Mouse (Mus musculus): ENCODE measurements around the gene Zfp207. TPM values are rescaled to one million over a fixed set of nuclear protein-coding genes. Genes with fewer than 3 reads are reported as not detected.
A peak's percentile ranks its signal among the peaks of the same experiment; 100 is the strongest.
"Not testable (repeated sequence)": the region's sequence is repeated elsewhere in the genome, so short reads cannot be mapped to it uniquely, and the experiment has no call there.

The Zfp207 gene
- polyA plus RNA-seq, 1 experiment from 2014 or later: 237 TPM

GRCm38 (mm10) chr11:80420202-80420984 lies 37.3 kb downstream of the Zfp207 start:
- Histone ChIP-seq H3K27ac (replicated peaks; ENCODE audit: low read depth, low read length) (no peak overlapping the region), H3K4me3 (replicated peaks; ENCODE audit: low read depth, low read length) (no peak overlapping the region), H3K9ac (replicated peaks; ENCODE audit: low read length) (no peak overlapping the region), H3K36me3 (ENCODE audit: control insufficient read depth, insufficient read depth, low read length) (peaks cover 6% of the 10 kb centered on the region; the same call in 1 of the 2 replicates), H3K9me3 (ENCODE audit: control insufficient read depth, low read length) (peaks cover 7% of the 10 kb centered on the region; the same call in 1 of the 2 replicates), H3K27me3 (ENCODE audit: control insufficient read depth, insufficient read depth, low read length) (no peaks in the 10 kb centered on the region), H3K4me2 (ENCODE audit: low read length) (no peak overlapping the region), H3K4me1 (ENCODE audit: control insufficient read depth, insufficient read depth, low read length) (no peaks in the 10 kb centered on the region)
- DNase-seq (no peak), ATAC-seq (ENCODE audit: low FRiP score, low TSS enrichment) (no peak)
- 64% methylated on average over 2 of the region's 2 CpGs for WGBS

DNA sequence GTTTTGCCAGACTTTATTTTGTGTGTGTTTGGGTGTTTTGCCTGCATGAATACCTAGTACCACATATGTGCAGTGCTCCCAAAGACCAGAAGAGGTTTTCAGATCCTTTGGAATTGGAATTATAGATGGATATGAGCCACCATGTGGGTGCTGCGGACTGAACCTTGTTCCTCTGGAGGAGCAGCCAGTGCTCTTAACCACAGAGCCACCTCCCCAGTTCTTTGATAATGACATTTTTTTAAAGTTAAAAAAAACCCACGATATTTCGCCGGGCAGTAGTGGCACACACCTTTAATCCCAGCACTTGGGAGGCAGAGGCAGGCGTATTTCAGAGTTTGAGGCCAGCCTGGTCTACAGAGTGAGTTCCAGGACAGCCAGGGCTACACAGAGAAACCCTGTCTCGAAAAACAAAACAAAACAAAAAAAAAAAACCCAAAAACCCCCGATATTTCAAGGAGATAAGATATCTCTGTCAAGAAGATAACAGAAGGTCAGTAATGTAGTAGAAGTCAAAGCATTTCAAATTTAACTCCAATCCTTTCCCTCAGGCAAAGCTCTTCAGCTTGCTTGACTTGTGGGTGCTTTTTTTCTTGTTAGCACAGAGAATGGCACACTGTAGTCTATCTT lies 38.5 kb downstream of the Zfp207 start:
- 90% methylated on average over 7 of the region's 7 CpGs for WGBS

GRCm38 (mm10) chr11:80424691-80425090 lies 41.6 kb downstream of the Zfp207 start:
- Histone ChIP-seq H3K27me3 (ENCODE audit: control insufficient read depth, insufficient read depth, low read length) (no peaks in the 10 kb centered on the region), H3K4me3 (replicated peaks; ENCODE audit: low read depth, low read length) (no peak overlapping the region), H3K27ac (replicated peaks; ENCODE audit: low read depth, low read length) (no peak overlapping the region), H3K9me3 (ENCODE audit: control insufficient read depth, low read length) (no peaks in the 10 kb centered on the region), H3K9ac (replicated peaks; ENCODE audit: low read length) (no peak overlapping the region), H3K4me1 (ENCODE audit: control insufficient read depth, insufficient read depth, low read length) (peaks cover 4% of the 10 kb centered on the region), H3K36me3 (ENCODE audit: control insufficient read depth, insufficient read depth, low read length) (no peaks in the 10 kb centered on the region), H3K4me2 (ENCODE audit: low read length) (no peak overlapping the region)
- WGBS: 86% methylated on average over 2 of the region's 2 CpGs
- no peak for DNase-seq
- no peak for ATAC-seq (ENCODE audit: low FRiP score, low TSS enrichment)

More for the DNA sequence above, 38.5 kb downstream of the Zfp207 start:
- H3K27ac ChIP-seq (replicated peaks; ENCODE audit: low read depth, low read length): no peak overlapping the region
- ATAC-seq (ENCODE audit: low FRiP score, low TSS enrichment) (no peak), DNase-seq (no peak)
- H3K27me3 ChIP-seq (ENCODE audit: control insufficient read depth, insufficient read depth, low read length): no peaks in the 10 kb centered on the region
- no peak overlapping the region for H3K4me2 ChIP-seq (ENCODE audit: low read length)
- peaks cover 4% of the 10 kb centered on the region; the same call in 1 of the 2 replicates for H3K36me3 ChIP-seq (ENCODE audit: control insufficient read depth, insufficient read depth, low read length)
- peaks cover 6% of the 10 kb centered on the region; the same call in 1 of the 2 replicates for H3K9me3 ChIP-seq (ENCODE audit: control insufficient read depth, low read length)
- no peak overlapping the region for H3K9ac ChIP-seq (replicated peaks; ENCODE audit: low read length)
- no peaks in the 10 kb centered on the region for H3K4me1 ChIP-seq (ENCODE audit: control insufficient read depth, insufficient read depth, low read length)
- H3K4me3 ChIP-seq (replicated peaks; ENCODE audit: low read depth, low read length): no peak overlapping the region

- Histone ChIP-seq H3K27me3 (ENCODE audit: control insufficient read depth, insufficient read depth, low read length) (no peaks in the 10 kb centered on the region), H3K36me3 (ENCODE audit: control insufficient read depth, insufficient read depth, low read length) (no peaks in the 10 kb centered on the region), H3K4me2 (ENCODE audit: low read length) (no peak overlapping the region), H3K4me3 (replicated peaks; ENCODE audit: low read depth, low read length) (no peak overlapping the region), H3K9me3 (ENCODE audit: control insufficient read depth, low read length) (no peaks in the 10 kb centered on the region), H3K9ac (replicated peaks; ENCODE audit: low read length) (no peak overlapping the region), H3K27ac (replicated peaks; ENCODE audit: low read depth, low read length) (no peak overlapping the region), H3K4me1 (ENCODE audit: control insufficient read depth, insufficient read depth, low read length) (peaks cover 8% of the 10 kb centered on the region)
- ATAC-seq (ENCODE audit: low FRiP score, low TSS enrichment): no peak
- no peak for DNase-seq
- WGBS: 61% methylated on average over 5 of the region's 5 CpGs
Measured at GRCm38 (mm10) chr11:80425247-80425778, 42.2 kb downstream of the Zfp207 start.

DNA sequence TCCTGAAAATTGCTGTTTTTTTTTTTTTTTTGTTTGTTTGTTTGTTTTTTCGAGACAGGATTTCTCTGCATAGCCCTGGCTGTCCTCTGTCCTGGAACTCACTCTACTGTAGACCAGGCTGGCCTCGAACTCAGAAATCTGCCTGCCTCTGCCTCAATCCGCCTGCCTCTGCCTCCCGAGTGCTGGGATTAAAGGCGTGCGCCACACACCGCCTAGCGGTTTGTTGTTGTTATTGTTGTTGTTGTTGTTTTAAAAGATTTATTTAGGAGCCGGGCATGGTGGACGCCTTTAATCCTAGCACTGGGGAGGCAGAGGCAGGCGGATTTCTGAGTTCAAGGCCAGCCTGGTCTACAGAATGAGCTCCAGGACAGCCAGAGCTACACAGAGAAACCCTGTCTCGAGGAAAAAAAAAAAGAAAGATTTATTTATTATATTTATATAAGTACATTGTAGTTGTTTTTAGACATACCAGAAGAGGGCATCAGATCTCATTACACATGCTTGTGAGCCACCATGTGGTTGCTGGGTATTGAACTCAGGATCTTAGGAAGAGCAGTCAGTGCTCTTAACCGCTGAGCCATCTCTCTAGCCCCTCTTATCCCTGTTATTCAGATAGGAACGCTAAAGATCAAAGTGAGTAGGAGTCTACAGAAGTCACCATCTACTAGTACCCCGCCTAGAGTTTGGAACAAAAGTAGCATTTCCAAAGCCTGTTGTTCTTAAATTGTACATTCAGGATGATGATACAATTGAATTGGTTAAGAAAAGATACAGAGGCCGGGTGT lies 43.1 kb downstream of the Zfp207 start:
- not testable (repeated sequence) for H3K27me3 ChIP-seq (ENCODE audit: control insufficient read depth, insufficient read depth, low read length); H3K36me3 ChIP-seq (ENCODE audit: control insufficient read depth, insufficient read depth, low read length); H3K9me3 ChIP-seq (ENCODE audit: control insufficient read depth, low read length); H3K9ac ChIP-seq (replicated peaks; ENCODE audit: low read length); DNase-seq; H3K27ac ChIP-seq (replicated peaks; ENCODE audit: low read depth, low read length); H3K4me2 ChIP-seq (ENCODE audit: low read length); H3K4me1 ChIP-seq (ENCODE audit: control insufficient read depth, insufficient read depth, low read length); H3K4me3 ChIP-seq (replicated peaks; ENCODE audit: low read depth, low read length); ATAC-seq (ENCODE audit: low FRiP score, low TSS enrichment)
- WGBS: 85% methylated on average over 16 of the region's 16 CpGs

- Histone ChIP-seq H3K4me3 (replicated peaks; ENCODE audit: low read depth, low read length) (peak within 1 kb of the TSS; percentile 96), H3K36me3 (ENCODE audit: control insufficient read depth, insufficient read depth, low read length) (peaks cover 17% of the 10 kb centered on the region), H3K4me2 (ENCODE audit: low read length) (peak within 1 kb of the TSS; percentile 90), H3K27me3 (ENCODE audit: control insufficient read depth, insufficient read depth, low read length) (no peaks in the 10 kb centered on the region), H3K4me1 (ENCODE audit: control insufficient read depth, insufficient read depth, low read length) (peaks cover 8% of the 10 kb centered on the region), H3K9ac (replicated peaks; ENCODE audit: low read length) (peak within 1 kb of the TSS; percentile 89), H3K27ac (replicated peaks; ENCODE audit: low read depth, low read length) (peak within 1 kb of the TSS; percentile 87), H3K9me3 (ENCODE audit: control insufficient read depth, low read length) (no peaks in the 10 kb centered on the region)
- ATAC-seq (ENCODE audit: low FRiP score, low TSS enrichment) (peak; percentile 100), DNase-seq (peak; percentile 99)
- WGBS: under 1% methylated on average over 57 of the region's 58 CpGs
Measured at GRCm38 (mm10) chr11:80428381-80429008, 45.4 kb downstream of the Zfp207 start, which contains the start of gene Psmd11. Gene Psmd11 (plus strand): TSS chr11:80428615.

GRCm38 (mm10) chr11:80429009-80429475 lies 46.0 kb downstream of the Zfp207 start:
- Histone ChIP-seq H3K9me3 (ENCODE audit: control insufficient read depth, low read length) (no peaks in the 10 kb centered on the region), H3K27ac (replicated peaks; ENCODE audit: low read depth, low read length) (peak overlapping the region; percentile 87), H3K4me3 (replicated peaks; ENCODE audit: low read depth, low read length) (peak overlapping the region; percentile 96), H3K4me1 (ENCODE audit: control insufficient read depth, insufficient read depth, low read length) (peaks cover 8% of the 10 kb centered on the region), H3K36me3 (ENCODE audit: control insufficient read depth, insufficient read depth, low read length) (peaks cover 22% of the 10 kb centered on the region), H3K9ac (replicated peaks; ENCODE audit: low read length) (peak overlapping the region; percentile 89), H3K4me2 (ENCODE audit: low read length) (peak overlapping the region; percentile 90), H3K27me3 (ENCODE audit: control insufficient read depth, insufficient read depth, low read length) (no peaks in the 10 kb centered on the region)
- 0% methylated on average over 37 of the region's 37 CpGs for WGBS
- DNase-seq (no peak), ATAC-seq (ENCODE audit: low FRiP score, low TSS enrichment) (no peak)
